Mouse (Mus musculus): ENCODE results near the gene Gpr179.
A peak's percentile ranks its signal among the peaks of the same experiment; 100 is the strongest.

Gene Gpr179

GRCm38 (mm10) chr11:97352027-97352684, at the start of gene Gpr179:
Gene Gpr179, minus strand, starts transcription at chr11:97352077.
- no peak for DNase-seq

DNA sequence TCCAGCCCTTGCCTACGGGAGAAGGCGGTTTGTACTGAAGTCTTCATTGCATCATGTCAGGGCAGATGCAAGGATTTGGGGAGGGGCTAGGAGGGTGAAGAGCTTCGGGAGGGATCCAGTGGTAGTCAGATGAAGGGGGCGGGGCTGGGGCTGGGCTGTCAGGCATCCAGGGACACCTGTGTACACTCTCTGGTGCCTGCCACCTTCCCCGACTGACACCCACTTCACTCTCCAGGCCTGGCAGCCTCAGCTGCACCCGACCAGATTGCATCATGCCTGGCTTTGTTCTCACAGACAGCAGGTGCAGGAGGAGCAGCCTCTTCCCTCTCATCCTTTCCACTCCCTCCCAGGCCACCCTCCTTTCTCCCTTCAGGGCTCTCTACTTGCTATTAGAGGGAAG, 49.2 kb upstream of the Gpr179 start:
- no peak for DNase-seq

- DNase-seq = peak; percentile 86 to 92
These were observed 48.3 kb upstream of the Gpr179 start for GRCm38 (mm10) chr11:97399958-97400710.

DNA sequence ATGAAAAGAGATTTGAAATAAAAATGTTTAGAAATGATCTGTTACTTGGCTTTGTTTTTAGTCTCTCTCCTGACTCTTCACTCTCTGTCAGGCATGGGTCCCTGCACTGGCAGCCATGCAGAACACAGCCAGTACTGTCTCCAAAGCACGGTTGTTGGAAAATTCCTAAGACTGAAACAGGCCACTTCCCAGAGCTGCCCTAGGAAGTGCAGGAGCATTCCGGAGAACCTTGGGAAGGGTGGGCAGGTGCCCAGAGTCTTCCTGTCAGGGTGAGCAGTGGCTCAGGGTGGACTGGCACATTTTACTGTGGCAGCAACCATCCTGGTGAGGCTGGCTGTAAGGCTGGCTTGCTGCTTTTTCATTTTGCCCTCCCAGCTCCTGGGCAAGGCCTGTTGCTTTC, 46.6 kb upstream of the Gpr179 start:
- peak; percentile 30 to 64 for DNase-seq

DNA sequence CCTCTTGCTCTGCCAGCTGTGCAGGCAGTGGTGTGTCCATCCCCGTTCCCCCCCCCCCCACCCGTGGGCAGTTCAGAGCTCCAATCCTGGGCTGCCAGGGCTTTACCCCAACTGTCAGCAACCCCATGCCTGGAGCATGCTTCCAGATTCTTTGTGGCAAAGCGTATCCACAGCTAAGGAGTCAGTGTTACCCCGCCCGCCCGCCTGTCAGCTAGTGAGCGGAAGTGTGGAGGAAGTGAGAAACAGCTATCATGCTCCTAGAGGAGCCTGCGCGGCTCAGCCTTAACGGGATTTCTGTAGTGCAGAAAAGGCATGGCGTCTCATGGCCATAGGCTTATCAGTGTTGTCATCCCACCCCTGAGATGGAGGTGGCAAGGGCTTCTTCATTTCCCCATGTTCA, 42.3 kb upstream of the Gpr179 start:
- DNase-seq = peak in 1 of 2 experiments; percentile 42

- no peak for DNase-seq
These were observed 41.8 kb upstream of the Gpr179 start for GRCm38 (mm10) chr11:97393658-97394057.

DNA sequence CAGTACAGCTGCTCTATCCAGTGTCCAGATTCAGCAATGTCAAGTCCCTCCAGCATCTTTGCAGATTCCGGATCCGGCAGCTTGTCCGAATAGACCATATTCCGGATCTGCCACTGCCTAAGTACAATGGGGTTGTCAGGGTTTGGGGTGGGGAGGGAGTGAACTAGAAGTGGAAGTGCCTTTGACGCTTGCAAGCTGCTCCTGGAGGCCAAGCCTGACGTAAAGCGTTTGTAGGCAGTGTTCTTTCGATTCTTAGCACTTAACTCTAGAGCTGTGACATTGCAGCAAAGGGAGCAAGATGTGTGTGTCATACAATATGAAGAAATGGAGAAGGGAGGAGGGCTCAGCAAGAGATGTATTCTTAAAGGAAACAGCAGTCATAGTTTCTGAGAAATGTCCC, 37.2 kb upstream of the Gpr179 start:
- no peak for DNase-seq

DNA sequence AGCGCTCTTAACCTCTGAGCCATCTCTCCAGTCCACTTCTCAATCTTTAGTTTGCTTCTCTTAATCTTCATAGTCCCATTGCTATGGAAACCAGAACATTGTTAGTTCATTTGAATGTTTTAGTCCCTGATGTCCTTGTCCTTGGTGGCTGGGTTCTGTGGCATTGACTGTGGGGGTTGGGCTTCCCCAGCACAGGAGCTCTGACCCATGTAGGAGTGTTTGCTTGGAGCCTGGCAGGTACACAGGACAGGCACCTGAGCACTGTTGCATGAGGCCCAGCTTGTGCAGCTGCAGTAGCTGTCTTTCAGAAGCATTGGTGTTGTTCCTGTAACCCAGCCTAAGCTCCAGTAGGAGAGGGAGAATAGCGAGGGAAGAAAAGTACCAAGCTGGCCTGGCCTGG, 35.9 kb upstream of the Gpr179 start:
- no peak for DNase-seq

- DNase-seq = no peak
These were observed 31.9 kb upstream of the Gpr179 start for GRCm38 (mm10) chr11:97383764-97384163.

- DNase-seq = no peak
These were observed 31.1 kb upstream of the Gpr179 start for GRCm38 (mm10) chr11:97383017-97383416.

GRCm38 (mm10) chr11:97380036-97380435, 28.2 kb upstream of the Gpr179 start:
- DNase-seq = peak; percentile 60 to 79

GRCm38 (mm10) chr11:97373402-97373801, 21.5 kb upstream of the Gpr179 start:
- no peak for DNase-seq

DNA sequence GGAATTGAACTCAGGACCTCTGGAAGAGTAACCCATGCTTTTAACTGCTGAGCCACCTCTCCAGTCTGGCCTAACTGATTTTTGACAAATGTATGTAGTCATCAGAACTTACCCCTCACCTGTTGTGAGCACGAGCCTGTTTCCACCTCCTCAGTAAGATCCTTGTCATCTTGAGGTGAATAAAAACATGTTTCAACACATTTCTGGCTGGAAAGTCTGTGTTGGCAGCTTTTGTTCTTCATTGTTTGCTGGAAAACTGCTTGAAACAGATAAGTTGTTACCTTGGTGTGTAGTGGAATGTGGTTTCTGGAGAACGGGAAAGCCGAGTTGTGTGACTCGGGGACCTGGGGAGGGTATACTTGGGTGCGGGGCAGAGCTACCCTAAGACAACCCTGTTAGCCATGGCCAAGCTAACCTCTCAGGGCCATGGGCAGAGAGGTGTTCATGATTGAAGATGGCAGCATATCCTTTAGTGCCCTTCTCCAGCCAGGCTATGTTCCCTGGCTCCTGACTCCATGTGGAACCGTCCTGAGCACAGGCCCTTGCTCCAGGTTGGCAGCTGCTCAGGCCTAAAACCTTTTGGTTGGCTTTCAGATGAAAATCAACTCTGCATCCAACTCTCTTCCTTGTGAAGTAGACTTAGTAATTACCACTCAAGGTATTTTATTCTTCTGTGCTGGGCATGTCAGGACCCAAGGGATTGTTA, 20.4 kb upstream of the Gpr179 start:
- DNase-seq = no peak

DNA sequence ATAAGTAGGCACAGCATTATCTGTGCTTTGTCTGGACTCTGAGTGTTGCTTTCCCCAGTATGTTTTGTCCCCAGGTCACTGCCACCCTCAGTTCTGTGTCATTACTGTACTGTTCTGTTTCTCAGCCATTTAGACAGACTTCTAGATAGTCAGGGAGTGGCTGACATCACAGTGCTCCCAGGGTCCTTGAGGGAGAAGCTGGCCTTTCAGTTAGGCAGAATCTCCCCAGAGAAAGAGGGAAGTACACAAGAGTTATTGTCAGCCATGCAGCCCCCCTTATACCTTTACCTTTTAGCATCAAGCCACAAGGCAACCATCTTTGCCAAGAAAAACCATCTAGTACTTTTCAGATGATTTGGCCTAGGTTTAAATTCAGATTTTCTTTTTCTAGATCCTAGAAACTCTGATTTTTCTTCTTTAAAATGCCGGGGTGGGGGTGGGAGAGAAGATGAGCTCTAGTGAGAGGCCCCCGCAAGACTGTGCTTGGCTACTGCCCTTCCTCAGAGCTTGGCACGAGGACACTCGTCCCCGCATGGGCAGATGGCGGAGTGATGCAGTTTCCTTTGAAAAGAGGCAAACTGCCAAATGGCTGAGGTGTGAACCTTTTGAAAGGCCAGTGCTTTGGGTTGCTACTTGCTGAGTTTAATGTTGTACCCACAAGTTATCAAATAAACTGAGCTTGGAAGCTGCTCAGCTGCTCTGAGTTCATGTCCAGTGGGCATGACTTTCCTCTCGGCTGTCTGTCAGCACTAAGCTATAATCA, 18.6 kb upstream of the Gpr179 start:
- DNase-seq = peak; percentile 57 to 76

DNA sequence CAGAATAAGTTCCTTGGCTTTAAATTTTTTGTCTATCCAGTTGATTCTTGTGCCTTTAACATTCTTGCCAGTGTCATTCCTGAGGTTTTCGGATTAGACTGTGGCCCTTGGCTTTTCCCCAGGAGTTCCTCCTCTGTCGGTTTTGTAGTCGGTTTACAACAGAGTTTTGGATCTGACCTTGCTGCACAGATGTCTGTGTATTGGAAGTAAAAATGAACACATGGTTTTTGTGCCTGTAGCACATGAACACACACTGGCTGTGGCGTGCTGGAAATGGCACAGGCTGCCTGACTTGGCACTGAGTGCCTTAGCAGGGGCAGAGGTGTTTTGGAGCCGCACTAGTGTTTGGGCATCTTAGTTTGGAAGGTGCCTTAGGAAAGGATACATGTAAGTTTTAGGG, 16.6 kb upstream of the Gpr179 start:
- DNase-seq = no peak

GRCm38 (mm10) chr11:97365556-97365955, 13.7 kb upstream of the Gpr179 start:
- no peak for DNase-seq

DNA sequence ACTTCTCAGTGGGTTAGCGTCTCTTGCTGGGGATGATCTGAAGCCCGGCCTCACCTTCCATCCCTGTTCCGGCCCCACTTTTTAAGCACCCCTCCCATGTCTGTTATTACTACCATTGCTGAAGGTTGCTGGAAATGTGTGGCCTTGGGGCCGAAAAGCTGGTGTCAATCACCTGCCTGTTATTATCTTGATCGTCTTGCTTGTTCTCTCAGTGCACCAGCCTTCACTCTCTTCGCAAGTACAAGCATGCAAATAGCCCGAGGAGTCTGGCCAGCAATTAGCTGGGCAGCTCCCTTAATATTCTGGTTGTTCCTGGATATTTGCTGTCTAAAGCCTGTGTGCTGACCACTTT, 11.7 kb upstream of the Gpr179 start:
- peak in 1 of 2 experiments; percentile 20 for DNase-seq

- peak; percentile 31 to 66 for DNase-seq
These were observed 11.2 kb upstream of the Gpr179 start for GRCm38 (mm10) chr11:97362943-97363643.

DNA sequence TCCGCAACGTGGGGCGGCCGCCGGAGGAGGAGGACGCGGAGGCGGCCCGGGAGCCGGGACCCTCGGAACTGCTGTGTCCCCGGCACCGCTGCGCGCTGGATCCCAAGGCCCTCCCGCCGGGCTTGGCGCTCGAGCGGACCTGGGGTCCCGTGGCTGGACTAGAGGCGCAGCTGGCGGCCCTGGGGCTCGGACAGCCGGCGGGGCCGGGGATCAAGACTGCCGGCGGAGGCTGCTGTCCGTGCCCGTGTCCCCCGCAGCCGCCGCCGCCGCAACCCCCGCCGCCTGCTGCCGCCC, 10.7 kb upstream of the Gpr179 start:
- peak; percentile 28 to 62 for DNase-seq

DNA sequence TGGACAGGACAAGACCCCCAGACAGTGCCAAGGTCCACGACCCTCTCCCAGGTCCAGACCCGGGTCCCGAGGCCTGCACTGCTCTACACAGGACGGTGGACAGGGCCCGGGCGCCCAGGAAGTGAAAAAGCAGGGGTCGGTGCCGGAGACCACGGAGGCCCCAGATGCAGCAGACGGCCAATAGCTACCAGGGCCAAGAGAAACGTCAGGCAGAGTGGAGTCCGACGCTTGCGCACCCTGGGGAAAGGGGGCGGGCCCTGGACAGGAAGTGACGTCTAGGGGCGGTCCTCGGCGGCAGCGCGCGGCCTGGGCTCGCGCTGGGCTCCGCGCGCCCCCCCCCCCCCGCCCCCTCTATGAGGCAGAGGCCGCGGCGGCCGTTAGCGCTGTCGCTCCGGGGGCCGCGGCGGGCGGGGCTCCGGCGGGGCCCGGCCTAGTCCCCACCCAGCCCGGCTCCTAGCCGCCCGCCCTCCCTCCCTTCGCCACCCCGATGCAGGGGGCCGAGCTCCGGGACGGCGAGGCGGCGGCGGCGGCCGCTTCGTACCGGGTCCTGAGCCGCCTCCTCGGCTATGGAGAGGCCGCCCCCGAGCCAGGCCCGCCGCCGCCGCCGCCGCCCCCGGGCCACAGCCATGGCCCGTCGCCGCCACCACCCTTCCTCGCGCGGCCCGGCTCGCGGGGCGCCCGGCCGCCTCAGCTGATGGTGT, 10.2 kb upstream of the Gpr179 start, which contains the start of gene Socs7:
TSS of gene Socs7 (plus strand) at position 604 of the 701 bp plus-strand sequence.
- peak; percentile 96 to 97 for DNase-seq

DNA sequence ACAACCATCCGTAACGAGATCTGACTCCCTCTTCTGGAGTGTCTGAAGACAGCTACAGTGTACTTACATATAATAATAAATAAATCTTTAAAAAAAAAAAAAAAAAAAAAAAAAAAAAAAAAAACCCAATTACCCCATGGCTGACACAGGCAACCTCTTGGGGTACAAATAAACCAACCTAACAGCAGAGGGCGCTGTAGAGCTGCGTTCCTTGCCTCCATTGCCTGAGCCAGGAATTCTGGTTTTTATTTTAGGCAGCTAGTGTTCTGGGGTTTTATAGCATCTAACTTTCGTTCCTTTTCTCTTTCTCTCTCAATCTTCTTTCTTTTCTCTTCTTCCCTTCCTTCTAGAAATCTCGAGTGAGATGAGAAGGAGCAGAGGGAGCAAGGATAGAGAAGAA, 5.8 kb upstream of the Gpr179 start:
- peak; percentile 82 to 93 for DNase-seq

DNA sequence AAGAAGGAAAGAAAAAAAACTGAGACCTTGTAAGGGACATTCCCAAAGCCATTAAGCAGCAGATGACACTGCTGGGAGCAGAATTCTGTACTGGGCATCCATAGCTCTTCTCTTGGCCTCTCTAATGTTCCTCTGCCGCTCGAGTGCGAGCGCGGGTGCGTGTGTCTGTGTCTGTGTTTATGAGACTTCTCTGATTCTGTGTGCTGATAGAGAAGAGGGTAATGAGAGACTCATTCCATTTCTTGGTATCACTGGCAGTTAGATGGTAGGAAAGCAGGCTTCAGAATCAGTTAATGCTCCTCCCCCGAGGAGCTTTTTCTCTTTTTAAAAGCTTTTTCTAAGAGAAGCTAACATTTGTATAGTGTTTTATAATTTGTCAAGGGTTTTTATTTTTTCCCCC, 3.4 kb upstream of the Gpr179 start:
- DNase-seq = no peak

All from kidney, postnatal 25 days (tissue).